Mouse (Mus musculus) neural tube, embryonic 14.5 days (tissue): Measurements from ENCODE around the gene Cps1. TPM values are rescaled to one million over a fixed set of nuclear protein-coding genes. Genes with fewer than 3 reads are reported as not detected.

Experiments used
- ATAC-seq: fragments of 200-750 bp; cut with Nextera tagmentation; 2 replicates; pipeline ENCODE4 v1.8.0; 2017; ENCODE audit warnings: low read depth, mild to moderate bottlenecking, moderate TSS enrichment, moderate library complexity
- H3K27ac ChIP-seq: fragments of 300-500 bp; sonication (generic); 2 replicates; pipeline ENCODE4 v1.5.1; 2014; ENCODE audit warnings: low read depth, mild to moderate bottlenecking, control low read depth, low read length, moderate library complexity, mixed read lengths
- H3K27me3 ChIP-seq: fragments of 300-500 bp; sonication (generic); 2 replicates; pipeline ENCODE4 v1.6.1; 2014; ENCODE audit warnings: low read length; ENCODE audit not compliant: control insufficient read depth, insufficient read depth
- H3K36me3 ChIP-seq: fragments of 300-500 bp; sonication (generic); 2 replicates; pipeline ENCODE4 v1.6.1; 2014; ENCODE audit warnings: low read length, mixed read lengths; ENCODE audit not compliant: control insufficient read depth, insufficient read depth
- H3K4me1 ChIP-seq: fragments of 300-500 bp; sonication (generic); 2 replicates; pipeline ENCODE4 v1.6.1; 2014; ENCODE audit warnings: low read length; ENCODE audit not compliant: control insufficient read depth, insufficient read depth
- H3K4me2 ChIP-seq: fragments of 300-500 bp; sonication (generic); 2 replicates; pipeline ENCODE4 v1.6.1; 2014; ENCODE audit warnings: mild to moderate bottlenecking, low read depth, low read length, control low read depth
- H3K4me3 ChIP-seq: fragments of 300-500 bp; sonication (generic); 2 replicates; pipeline ENCODE4 v1.5.1; 2014; ENCODE audit warnings: low read depth, low read length, control low read depth, mixed read lengths
- H3K9ac ChIP-seq: fragments of 300-500 bp; sonication (generic); replicated peaks from 2 replicates; pipeline ENCODE4 v1.6.1; 2014; ENCODE audit warnings: low read depth, mild to moderate bottlenecking, control low read depth, low read length, mixed read lengths
- H3K9me3 ChIP-seq: fragments of 300-500 bp; sonication (generic); 2 replicates; pipeline ENCODE4 v1.6.1; 2016; ENCODE audit warnings: low read length; ENCODE audit not compliant: control insufficient read depth
- WGBS: fragments of 180-500 bp; shearing (Covaris S2); extraction: QIAGEN DNeasy Blood & Tissue Kit; methylation state at CpG from one replicate; pipeline ENCODE4 v1.1.7; 2014; 5-methylcytosine and 5-hydroxymethylcytosine counted together
- polyA plus RNA-seq: library from polyadenylated mRNA; unstranded; fragments of >200 nt; fragmentation: Nextera tagmentation; extraction: Ambion mirVana; gene quantifications from 2 replicates; pipeline ENCODE4 v1.2.1, GENCODE M21; 2014

The Cps1 gene
- 0.40 and 0.44 TPM in 2 replicates for polyA plus RNA-seq

- ATAC-seq = no peak
- no peaks in the 10 kb centered on the region for H3K36me3 ChIP-seq
- 85% methylated on average over 3 of the region's 3 CpGs for WGBS
- no peaks in the 10 kb centered on the region for H3K4me1 ChIP-seq
- H3K27me3 ChIP-seq = no peaks in the 10 kb centered on the region
- no peaks in the 10 kb centered on the region for H3K9me3 ChIP-seq
- H3K9ac ChIP-seq = no peak within 1 kb of the TSS
- no peak within 1 kb of the TSS for H3K27ac ChIP-seq
- H3K4me2 ChIP-seq = no peak within 1 kb of the TSS
- no peak within 1 kb of the TSS for H3K4me3 ChIP-seq
These were observed at the start of gene Cps1 for GRCm38 (mm10) chr1:67122797-67123196. Gene Cps1, plus strand, starts transcription at chr1:67123026.

GRCm38 (mm10) chr1:67077739-67078138 is 45.1 kb upstream of the Cps1 start:
- no peaks in the 10 kb centered on the region for H3K27me3 ChIP-seq

GRCm38 (mm10) chr1:67078666-67079065 is 44.2 kb upstream of the Cps1 start:
- no peaks in the 10 kb centered on the region for H3K27me3 ChIP-seq
- H3K27ac ChIP-seq = no peak overlapping the region
- H3K4me2 ChIP-seq = no peak overlapping the region
- no peaks in the 10 kb centered on the region for H3K36me3 ChIP-seq
- no peak overlapping the region for H3K9ac ChIP-seq
- no peak overlapping the region for H3K4me3 ChIP-seq
- WGBS = 84% methylated on average over 2 of the region's 2 CpGs
- H3K4me1 ChIP-seq = no peaks in the 10 kb centered on the region
- no peaks in the 10 kb centered on the region for H3K9me3 ChIP-seq
- ATAC-seq = no peak

More at GRCm38 (mm10) chr1:67077739-67078138, 45.1 kb upstream of the Cps1 start:
- 84% methylated on average over 2 of the region's 2 CpGs for WGBS
- no peaks in the 10 kb centered on the region for H3K4me1 ChIP-seq
- no peak overlapping the region for H3K9ac ChIP-seq
- H3K4me3 ChIP-seq = no peak overlapping the region
- no peak overlapping the region for H3K4me2 ChIP-seq
- no peak for ATAC-seq
- H3K27ac ChIP-seq = no peak overlapping the region
- H3K9me3 ChIP-seq = no peaks in the 10 kb centered on the region
- H3K36me3 ChIP-seq = no peaks in the 10 kb centered on the region

DNA sequence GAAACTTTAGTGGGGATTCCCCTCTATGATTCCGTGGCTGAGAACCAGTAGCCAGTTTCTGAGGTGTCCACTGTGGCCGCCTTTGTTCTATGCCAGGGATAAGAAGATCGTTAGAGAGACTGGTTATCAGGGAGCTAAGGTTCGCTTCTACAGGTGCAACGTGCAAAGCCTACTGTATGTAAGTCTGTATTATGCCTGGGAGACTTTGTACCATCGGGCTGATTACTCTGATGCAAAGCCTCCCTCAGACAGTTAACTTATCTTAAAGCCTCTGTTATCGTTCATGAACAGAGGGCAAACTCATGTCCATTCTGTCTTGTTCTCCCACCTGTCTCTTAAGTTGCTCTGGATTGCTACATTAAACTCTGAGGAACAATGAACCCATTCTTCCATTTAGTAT is 43.7 kb upstream of the Cps1 start:
- Histone ChIP-seq H3K27ac (no peak overlapping the region), H3K4me1 (no peaks in the 10 kb centered on the region), H3K36me3 (no peaks in the 10 kb centered on the region), H3K27me3 (no peaks in the 10 kb centered on the region), H3K4me3 (no peak overlapping the region), H3K9me3 (no peaks in the 10 kb centered on the region), H3K4me2 (no peak overlapping the region), H3K9ac (no peak overlapping the region)
- 91% methylated on average over 7 of the region's 7 CpGs for WGBS
- no peak for ATAC-seq

GRCm38 (mm10) chr1:67092473-67092872 is 30.4 kb upstream of the Cps1 start:
- no peak overlapping the region for H3K27ac ChIP-seq
- H3K9me3 ChIP-seq = no peaks in the 10 kb centered on the region
- H3K4me2 ChIP-seq = no peak overlapping the region
- WGBS = 82% methylated on average over 1 of the region's 1 CpGs
- H3K4me1 ChIP-seq = no peaks in the 10 kb centered on the region
- ATAC-seq = no peak
- no peak overlapping the region for H3K9ac ChIP-seq
- H3K36me3 ChIP-seq = no peaks in the 10 kb centered on the region
- H3K4me3 ChIP-seq = no peak overlapping the region
- H3K27me3 ChIP-seq = no peaks in the 10 kb centered on the region

DNA sequence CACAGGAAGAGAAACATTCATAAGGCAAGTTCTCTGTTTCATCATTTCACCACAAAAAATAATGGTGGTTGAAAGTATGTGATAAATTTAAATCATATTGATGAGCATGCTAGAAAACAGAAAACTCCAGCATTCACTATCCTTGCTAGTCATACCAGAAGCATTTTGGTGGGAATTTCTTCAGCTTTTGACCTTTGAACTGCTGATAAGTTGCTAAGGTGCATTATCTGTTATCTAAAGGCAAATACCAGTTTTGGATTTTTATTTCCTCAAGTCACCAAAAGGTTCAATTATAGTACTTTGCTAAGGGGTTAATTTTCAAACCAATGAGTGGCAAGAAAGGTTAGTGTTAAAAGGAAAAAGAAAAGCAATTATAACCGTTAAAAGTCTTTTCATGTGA is 23.6 kb upstream of the Cps1 start:
- Histone ChIP-seq H3K4me2 (no peak overlapping the region), H3K4me1 (no peaks in the 10 kb centered on the region), H3K9me3 (no peaks in the 10 kb centered on the region), H3K27me3 (no peaks in the 10 kb centered on the region), H3K36me3 (no peaks in the 10 kb centered on the region), H3K27ac (no peak overlapping the region), H3K9ac (no peak overlapping the region), H3K4me3 (no peak overlapping the region)
- WGBS = 93% methylated on average over 1 of the region's 1 CpGs
- no peak for ATAC-seq

GRCm38 (mm10) chr1:67103476-67104248 is 19.2 kb upstream of the Cps1 start:
- 72% methylated on average over 12 of the region's 12 CpGs for WGBS

DNA sequence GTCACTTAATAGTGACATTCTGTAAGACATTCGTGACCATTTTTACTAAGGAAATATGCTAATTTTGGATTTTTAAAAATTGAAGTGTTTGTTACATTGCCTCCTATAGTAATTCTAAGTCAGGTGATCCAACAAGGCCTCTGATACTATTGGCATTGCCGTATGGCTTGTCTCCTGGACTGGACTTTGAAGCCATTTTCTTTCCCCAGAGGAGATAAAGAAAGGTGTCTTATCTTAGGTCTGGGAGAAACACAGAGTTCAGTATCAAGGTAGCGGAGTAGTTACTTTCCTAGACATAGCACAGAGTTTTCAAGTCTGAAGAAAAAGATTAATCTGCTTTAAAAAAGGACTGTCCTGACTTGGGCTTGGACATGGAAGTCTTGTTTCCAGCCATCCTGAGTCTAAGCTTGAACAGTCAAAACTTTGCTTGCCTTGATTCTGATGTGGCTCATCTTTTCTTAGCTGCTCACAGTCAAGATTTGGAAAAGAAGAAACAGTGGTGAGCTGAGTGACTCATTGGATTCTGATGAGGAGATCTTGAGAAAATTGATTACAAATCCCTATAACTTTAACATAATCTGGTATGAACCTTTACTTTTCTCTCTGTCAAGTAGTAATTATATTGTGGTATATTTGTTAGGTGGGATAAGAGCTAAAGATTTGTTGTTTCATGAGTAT is 11.1 kb upstream of the Cps1 start:
- Histone ChIP-seq H3K27me3 (no peaks in the 10 kb centered on the region), H3K36me3 (no peaks in the 10 kb centered on the region), H3K9ac (no peak overlapping the region), H3K4me3 (no peak overlapping the region), H3K27ac (no peak overlapping the region), H3K9me3 (no peaks in the 10 kb centered on the region), H3K4me2 (no peak overlapping the region), H3K4me1 (no peaks in the 10 kb centered on the region)
- ATAC-seq = no peak
- WGBS = 92% methylated on average over 3 of the region's 3 CpGs

More at GRCm38 (mm10) chr1:67103476-67104248, 19.2 kb upstream of the Cps1 start:
- H3K4me1 ChIP-seq = no peaks in the 10 kb centered on the region
- ATAC-seq = no peak
- no peaks in the 10 kb centered on the region for H3K27me3 ChIP-seq
- H3K9me3 ChIP-seq = no peaks in the 10 kb centered on the region
- H3K9ac ChIP-seq = no peak overlapping the region
- no peak overlapping the region for H3K27ac ChIP-seq
- H3K36me3 ChIP-seq = no peaks in the 10 kb centered on the region
- no peak overlapping the region for H3K4me2 ChIP-seq
- H3K4me3 ChIP-seq = no peak overlapping the region

DNA sequence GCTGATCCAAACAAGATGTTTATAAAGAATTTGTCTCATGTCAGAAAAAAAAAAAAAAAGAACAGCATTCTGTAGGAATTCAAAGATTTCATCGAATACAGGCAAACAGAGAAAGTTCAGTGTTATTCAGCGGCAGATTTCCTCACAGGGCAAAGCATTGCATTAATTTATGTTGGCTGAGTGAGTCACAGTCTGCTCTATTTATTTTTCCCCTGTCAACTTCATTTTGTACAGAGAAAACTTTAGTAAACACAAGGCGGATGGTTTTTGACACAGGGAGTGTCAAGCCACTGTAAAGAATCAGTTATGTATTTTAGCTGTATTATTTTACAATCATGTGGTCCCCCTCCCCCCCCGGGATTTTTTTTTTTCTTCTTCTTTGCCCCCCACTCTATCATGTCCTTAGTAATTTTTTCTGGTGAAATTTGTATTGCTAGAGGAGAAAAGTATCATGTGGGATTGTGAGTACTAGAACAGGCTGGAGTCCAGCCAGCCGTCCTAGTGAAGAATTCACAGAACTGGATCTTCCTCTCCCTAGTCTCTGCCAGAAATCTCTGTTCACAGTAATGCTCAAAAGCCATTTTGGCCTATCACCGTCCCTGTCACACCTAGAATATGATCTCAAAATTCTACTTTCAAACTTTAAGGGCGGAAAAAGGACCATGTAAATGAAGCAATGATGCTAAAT is 9.3 kb upstream of the Cps1 start:
- Histone ChIP-seq H3K9ac (no peak overlapping the region), H3K4me2 (no peak overlapping the region), H3K27me3 (no peaks in the 10 kb centered on the region), H3K9me3 (no peaks in the 10 kb centered on the region), H3K36me3 (no peaks in the 10 kb centered on the region), H3K4me1 (no peaks in the 10 kb centered on the region), H3K4me3 (no peak overlapping the region), H3K27ac (no peak overlapping the region)
- no peak for ATAC-seq
- WGBS = 84% methylated on average over 7 of the region's 7 CpGs
